Mouse (Mus musculus) neural tube, embryonic 15.5 days (tissue): ENCODE measurements around the gene Twf1. TPM values are rescaled to one million over a fixed set of nuclear protein-coding genes. Genes with fewer than 3 reads are reported as not detected.

Experiments
- ATAC-seq: fragments of 200-750 bp; cut with Nextera tagmentation; 2 replicates; pipeline ENCODE4 v1.8.0; 2017; ENCODE audit warnings: mild to moderate bottlenecking, moderate TSS enrichment, moderate library complexity; ENCODE audit not compliant: low FRiP score
- H3K27ac ChIP-seq: fragments of 300-500 bp; sonication (generic); replicated peaks from 2 replicates; pipeline ENCODE4 v1.5.1; 2015; ENCODE audit warnings: mild to moderate bottlenecking, inconsistent platforms
- H3K27me3 ChIP-seq: fragments of 300-500 bp; sonication (generic); replicated peaks from 2 replicates; pipeline ENCODE4 v1.6.1; 2015; ENCODE audit warnings: inconsistent platforms
- H3K36me3 ChIP-seq: fragments of 300-500 bp; sonication (generic); 2 replicates; pipeline ENCODE4 v1.6.1; 2015; ENCODE audit warnings: inconsistent platforms
- H3K4me1 ChIP-seq: fragments of 300-500 bp; sonication (generic); 2 replicates; pipeline ENCODE4 v1.6.1; 2015; ENCODE audit warnings: inconsistent platforms
- H3K4me2 ChIP-seq: fragments of 300-500 bp; sonication (generic); 2 replicates; pipeline ENCODE4 v1.6.1; 2015; ENCODE audit warnings: inconsistent platforms, mild to moderate bottlenecking, moderate library complexity
- H3K4me3 ChIP-seq: fragments of 300-500 bp; sonication (generic); replicated peaks from 2 replicates; pipeline ENCODE4 v1.5.1; 2015; ENCODE audit warnings: mild to moderate bottlenecking, inconsistent platforms
- H3K9ac ChIP-seq: fragments of 300-500 bp; sonication (generic); replicated peaks from 2 replicates; pipeline ENCODE4 v1.6.1; 2015; ENCODE audit warnings: mild to moderate bottlenecking, inconsistent platforms
- H3K9me3 ChIP-seq: fragments of 300-500 bp; sonication (generic); replicated peaks from 2 replicates; pipeline ENCODE4 v1.6.1; 2016; ENCODE audit warnings: inconsistent platforms
- WGBS: fragments of 180-500 bp; shearing (Covaris S2); methylation state at CpG from one replicate; pipeline ENCODE4 v1.1.7; 2015; ENCODE audit warnings: mixed read lengths; 5-methylcytosine and 5-hydroxymethylcytosine counted together
- polyA plus RNA-seq: library from polyadenylated mRNA; unstranded; fragments of >200 nt; fragmentation: Nextera tagmentation; extraction: Ambion mirVana; gene quantifications from 2 replicates; pipeline ENCODE4 v1.2.1, GENCODE M21; 2015

The Twf1 gene
- polyA plus RNA-seq: 66.3 and 73.4 TPM in 2 replicates

DNA sequence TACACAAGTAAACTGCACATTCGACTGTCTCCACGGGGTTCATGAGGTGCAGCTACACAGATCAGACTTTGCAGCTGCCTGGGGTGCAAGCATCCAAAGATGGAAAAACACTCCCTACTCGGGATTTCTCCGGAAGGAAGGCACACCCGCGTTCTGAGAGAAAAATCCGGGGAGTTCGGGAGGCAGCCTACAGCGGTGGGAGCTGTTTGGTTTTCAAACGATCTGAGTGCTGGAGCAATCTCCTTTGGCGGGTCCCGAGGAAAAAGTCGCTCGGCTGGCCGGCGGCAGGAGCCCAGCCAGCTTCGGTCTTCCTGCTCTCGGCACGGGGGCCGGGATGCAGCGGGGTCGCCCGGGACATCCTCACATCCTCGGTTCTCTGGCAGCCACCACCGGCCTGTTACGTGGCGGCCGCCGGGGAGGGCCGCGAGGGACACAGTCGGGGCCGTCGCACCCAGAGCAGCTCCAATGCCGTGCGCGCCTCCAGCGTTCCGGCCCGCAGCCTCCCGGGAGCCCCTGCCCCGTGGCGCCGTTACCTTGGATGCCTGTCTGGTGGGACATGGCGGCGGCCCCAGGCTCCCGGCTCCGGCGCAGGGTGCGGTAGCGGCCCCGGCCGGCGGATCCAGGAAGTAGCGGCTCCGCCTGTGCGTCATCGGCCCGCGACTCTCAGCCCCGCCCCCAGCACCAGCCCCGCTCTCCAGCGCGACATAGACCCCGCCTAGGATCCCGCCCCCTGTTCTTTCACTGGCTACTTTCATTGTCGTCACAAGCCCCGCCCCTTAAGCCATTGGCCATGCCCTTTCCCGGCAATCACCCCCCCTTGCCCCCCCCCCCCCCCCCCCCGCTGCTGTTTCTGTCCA, at the start of gene Twf1:
Gene Twf1 (minus strand): TSS at position 671 of the 857 bp plus-strand sequence.
- H3K27ac ChIP-seq: peak within 1 kb of the TSS; percentile 89
- ATAC-seq: peak; percentile 99
- peak within 1 kb of the TSS; percentile 92 for H3K4me3 ChIP-seq
- H3K36me3 ChIP-seq: peaks cover 17% of the 10 kb centered on the region
- peak within 1 kb of the TSS; percentile 97 for H3K9ac ChIP-seq
- peak within 1 kb of the TSS; percentile 77 for H3K4me2 ChIP-seq
- peaks cover 18% of the 10 kb centered on the region for H3K4me1 ChIP-seq
- WGBS: under 1% methylated on average over 65 of the region's 70 CpGs
- H3K27me3 ChIP-seq: no peaks in the 10 kb centered on the region
- H3K9me3 ChIP-seq: no peaks in the 10 kb centered on the region

DNA sequence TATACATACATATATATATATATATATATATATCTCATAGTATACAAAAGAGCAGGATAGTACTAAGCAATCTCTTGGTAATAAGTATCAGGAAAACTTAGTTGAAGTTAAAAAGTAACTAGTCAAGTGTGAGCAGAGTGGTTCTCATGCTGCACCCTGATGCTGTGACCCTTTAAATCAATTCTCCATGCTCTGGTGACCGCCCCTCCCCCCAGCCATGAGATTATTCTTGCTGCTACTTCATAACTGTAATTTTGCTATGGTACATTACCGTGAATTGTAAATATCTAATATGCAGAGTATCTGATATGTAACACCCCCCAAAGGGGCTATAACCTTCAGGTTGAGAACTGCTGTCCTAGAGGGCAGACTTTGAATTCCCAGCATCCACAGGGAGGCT, 49.4 kb upstream of the Twf1 start:
- no peak overlapping the region for H3K4me3 ChIP-seq
- H3K9ac ChIP-seq: no peak overlapping the region
- H3K4me2 ChIP-seq: no peak overlapping the region
- ATAC-seq: no peak
- H3K27me3 ChIP-seq: no peaks in the 10 kb centered on the region
- H3K9me3 ChIP-seq: no peaks in the 10 kb centered on the region
- WGBS: 83% methylated on average over 2 of the region's 2 CpGs
- H3K4me1 ChIP-seq: no peaks in the 10 kb centered on the region
- no peak overlapping the region for H3K27ac ChIP-seq
- no peaks in the 10 kb centered on the region; the same call in 1 of the 2 replicates for H3K36me3 ChIP-seq

DNA sequence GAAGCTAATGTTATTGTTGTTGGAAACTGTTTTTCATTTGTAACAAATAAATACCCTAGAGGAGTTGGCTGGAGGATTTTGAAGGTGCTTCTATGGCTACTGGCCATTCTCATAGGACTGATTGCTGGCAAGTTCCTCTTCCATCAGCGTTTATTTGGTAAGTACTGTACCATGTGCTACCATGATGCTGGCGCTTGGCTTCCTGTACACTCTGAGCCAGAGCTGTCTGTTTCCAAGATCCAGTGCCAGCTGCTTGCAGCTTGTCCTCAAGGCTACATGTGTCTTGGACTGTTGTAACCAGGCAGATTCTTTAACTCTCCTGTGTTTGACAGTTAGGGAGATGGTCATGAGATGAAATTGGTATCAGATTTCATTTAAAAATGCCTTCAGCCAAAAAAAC, 48.5 kb upstream of the Twf1 start:
- H3K36me3 ChIP-seq: no peaks in the 10 kb centered on the region; the same call in 1 of the 2 replicates
- no peak overlapping the region for H3K4me2 ChIP-seq
- H3K27ac ChIP-seq: no peak overlapping the region
- no peak for ATAC-seq
- H3K9me3 ChIP-seq: no peaks in the 10 kb centered on the region
- H3K4me1 ChIP-seq: no peaks in the 10 kb centered on the region
- no peaks in the 10 kb centered on the region for H3K27me3 ChIP-seq
- H3K4me3 ChIP-seq: no peak overlapping the region
- H3K9ac ChIP-seq: no peak overlapping the region
- WGBS: 82% methylated on average over 2 of the region's 2 CpGs

DNA sequence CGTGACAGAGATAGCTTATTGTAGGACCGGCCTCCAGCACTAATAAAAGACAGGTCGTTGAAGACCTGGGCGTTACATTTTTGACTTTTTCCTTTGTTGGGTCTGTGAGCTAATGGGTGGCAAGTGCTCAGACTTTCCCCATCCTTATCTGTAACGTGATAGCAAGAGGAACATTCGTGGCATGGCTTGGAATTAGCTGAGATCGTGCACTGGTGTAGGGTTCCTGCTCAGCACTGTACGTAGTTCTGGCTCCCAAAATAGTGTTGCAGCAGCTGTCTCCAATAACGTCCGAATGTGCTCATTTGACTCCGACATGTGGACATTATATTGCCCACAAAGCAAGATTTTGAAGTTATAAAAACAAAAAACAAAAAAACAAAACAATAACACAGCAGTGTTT, 44.8 kb upstream of the Twf1 start:
- Histone ChIP-seq H3K36me3 (no peaks in the 10 kb centered on the region; the same call in 1 of the 2 replicates), H3K9ac (no peak overlapping the region), H3K4me1 (no peaks in the 10 kb centered on the region), H3K4me2 (no peak overlapping the region), H3K27me3 (no peaks in the 10 kb centered on the region), H3K4me3 (no peak overlapping the region), H3K9me3 (no peaks in the 10 kb centered on the region), H3K27ac (no peak overlapping the region)
- 81% methylated on average over 11 of the region's 11 CpGs for WGBS
- no peak for ATAC-seq

DNA sequence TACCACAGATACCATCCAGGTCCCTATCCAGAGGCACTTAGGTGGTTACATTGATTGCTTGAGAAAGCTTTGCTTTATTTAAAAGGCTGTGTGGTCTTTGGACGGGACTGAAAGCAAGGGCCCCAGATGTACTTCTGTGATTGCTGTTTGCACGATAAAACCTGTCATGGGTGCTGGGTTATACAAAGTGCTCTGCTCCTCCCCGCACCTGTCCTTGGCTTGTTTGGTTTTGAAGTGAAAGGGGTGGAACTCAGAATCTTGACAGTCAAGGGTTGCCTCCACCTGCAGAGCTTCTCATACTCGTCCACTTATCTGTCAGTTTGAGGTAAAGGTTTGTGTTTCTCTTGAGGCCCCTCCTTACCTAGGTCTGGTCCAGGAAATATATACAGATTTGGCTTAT, 40.9 kb upstream of the Twf1 start:
- H3K9ac ChIP-seq: no peak overlapping the region
- peaks cover 3% of the 10 kb centered on the region; the same call in 1 of the 2 replicates for H3K4me1 ChIP-seq
- H3K4me3 ChIP-seq: no peak overlapping the region
- no peak overlapping the region for H3K4me2 ChIP-seq
- no peaks in the 10 kb centered on the region for H3K36me3 ChIP-seq
- no peaks in the 10 kb centered on the region for H3K27me3 ChIP-seq
- no peaks in the 10 kb centered on the region for H3K9me3 ChIP-seq
- H3K27ac ChIP-seq: no peak overlapping the region
- no peak for ATAC-seq
- 92% methylated on average over 4 of the region's 4 CpGs for WGBS

DNA sequence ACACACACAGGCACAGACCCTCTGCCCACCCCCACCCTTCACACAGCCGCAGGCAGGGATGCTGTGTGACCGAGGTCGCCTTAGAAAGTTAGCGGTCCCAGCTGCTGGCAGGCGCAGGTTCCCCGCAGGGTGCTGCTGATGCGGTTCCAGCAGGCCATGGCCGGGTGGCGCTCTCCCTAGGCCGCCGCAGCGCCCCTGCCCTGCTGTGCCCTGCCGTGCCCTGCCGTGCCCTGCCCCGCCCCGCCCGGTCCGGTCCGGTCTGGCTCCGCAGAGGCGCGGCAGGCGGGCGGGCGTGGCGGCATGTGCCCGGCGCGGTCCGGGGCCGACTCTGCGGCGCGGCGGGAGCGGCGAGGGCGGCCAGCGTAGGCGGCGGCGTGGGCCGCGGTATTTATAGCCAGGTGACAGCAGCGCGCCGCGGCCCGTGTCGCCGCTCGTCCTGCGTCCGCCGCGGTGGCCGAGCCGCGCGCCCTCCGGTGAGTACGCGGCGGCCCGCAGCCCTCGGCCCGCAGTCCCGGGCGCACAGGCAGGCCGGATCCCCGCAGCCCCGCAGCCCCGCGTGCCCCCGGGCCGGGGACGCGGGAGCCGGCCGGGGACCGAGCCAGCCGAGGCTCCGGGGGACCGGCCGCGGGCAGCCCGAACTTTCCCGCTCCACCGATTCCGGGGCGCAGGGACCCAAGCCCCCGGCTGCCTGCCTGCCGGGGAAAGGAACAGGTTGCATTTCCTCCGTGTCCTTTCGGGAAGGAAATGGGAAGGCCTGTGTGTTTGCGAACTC, 39.3 kb upstream of the Twf1 start, which contains the start of gene Tmem117:
Gene Tmem117 (plus strand): TSS at position 403 of the 772 bp plus-strand sequence.
- no peaks in the 10 kb centered on the region for H3K9me3 ChIP-seq
- peaks cover 3% of the 10 kb centered on the region; the same call in 1 of the 2 replicates for H3K4me1 ChIP-seq
- peak; percentile 87 for ATAC-seq
- WGBS: under 1% methylated on average over 69 of the region's 96 CpGs
- peak within 1 kb of the TSS; percentile 95 for H3K4me2 ChIP-seq
- H3K27ac ChIP-seq: peak within 1 kb of the TSS; percentile 75
- H3K4me3 ChIP-seq: peak within 1 kb of the TSS; percentile 71
- H3K9ac ChIP-seq: peak within 1 kb of the TSS; percentile 88
- H3K36me3 ChIP-seq: no peaks in the 10 kb centered on the region
- H3K27me3 ChIP-seq: no peaks in the 10 kb centered on the region

DNA sequence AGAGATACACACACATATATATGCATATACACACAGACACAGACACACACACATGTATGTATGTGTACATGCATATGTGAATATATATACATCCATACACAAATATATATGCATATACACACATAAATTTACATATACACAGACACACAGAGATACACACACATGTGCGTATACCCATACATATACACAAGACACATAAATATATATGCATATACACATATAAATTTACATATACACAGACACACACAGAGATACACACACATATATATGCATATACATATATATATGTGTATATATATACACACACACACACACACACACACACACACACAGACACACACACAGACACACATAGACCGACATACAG, 38.8 kb upstream of the Twf1 start:
- no peak for ATAC-seq
- WGBS: 46% methylated on average over 2 of the region's 2 CpGs
- H3K27ac ChIP-seq: peak overlapping the region; percentile 75; the same call in 1 of the 2 replicates

DNA sequence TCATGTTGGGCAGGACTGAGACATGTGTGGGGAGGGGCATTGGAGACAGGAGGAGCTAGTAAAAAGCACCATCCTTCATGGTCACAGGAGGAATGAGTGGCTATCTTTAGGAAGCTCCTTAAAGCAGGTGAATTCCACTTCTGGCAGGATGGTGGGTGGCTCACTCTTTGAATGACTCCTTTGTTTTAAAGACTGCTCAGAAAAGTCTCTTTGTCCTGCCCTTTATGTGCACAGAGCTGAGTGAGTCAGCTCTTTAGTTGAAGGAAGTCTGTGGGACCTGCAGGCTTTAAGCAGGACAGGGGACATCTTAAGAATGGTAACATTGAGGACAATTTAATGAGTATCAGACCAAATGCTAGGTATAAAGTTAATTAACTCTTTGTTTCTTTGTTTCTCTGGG, 31.2 kb upstream of the Twf1 start:
- H3K4me2 ChIP-seq: no peak overlapping the region
- no peaks in the 10 kb centered on the region for H3K4me1 ChIP-seq
- H3K9ac ChIP-seq: no peak overlapping the region
- ATAC-seq: no peak
- no peaks in the 10 kb centered on the region for H3K36me3 ChIP-seq
- no peak overlapping the region for H3K27ac ChIP-seq
- no peaks in the 10 kb centered on the region for H3K27me3 ChIP-seq
- no peak overlapping the region for H3K4me3 ChIP-seq
- H3K9me3 ChIP-seq: no peaks in the 10 kb centered on the region

More for the DNA sequence above, 38.8 kb upstream of the Twf1 start:
- no peaks in the 10 kb centered on the region for H3K9me3 ChIP-seq
- H3K4me3 ChIP-seq: peak overlapping the region; percentile 71
- peak overlapping the region; percentile 88 for H3K9ac ChIP-seq
- peak overlapping the region; percentile 95 for H3K4me2 ChIP-seq
- H3K27me3 ChIP-seq: no peaks in the 10 kb centered on the region
- no peaks in the 10 kb centered on the region for H3K36me3 ChIP-seq
- peaks cover 3% of the 10 kb centered on the region; the same call in 1 of the 2 replicates for H3K4me1 ChIP-seq

DNA sequence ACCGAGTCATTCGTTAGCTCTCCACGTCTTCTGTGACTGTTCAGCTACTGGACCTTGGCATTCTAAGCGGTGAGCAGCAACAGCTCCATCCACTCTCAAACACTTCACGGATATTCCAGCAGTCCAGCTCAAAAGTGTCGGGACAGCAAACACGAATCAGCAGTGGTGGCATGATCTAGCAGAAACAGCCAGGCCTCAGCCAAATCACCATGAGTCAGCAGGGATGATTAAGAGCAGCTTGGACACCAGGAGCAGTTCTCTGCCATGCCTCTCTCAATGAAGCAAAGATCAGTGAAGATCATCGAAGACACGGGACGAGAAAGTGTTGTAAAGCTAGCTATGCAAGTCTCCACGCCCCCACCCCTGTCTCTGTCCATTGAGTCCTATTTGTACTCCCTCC, 26.3 kb upstream of the Twf1 start:
- no peak overlapping the region for H3K27ac ChIP-seq
- no peaks in the 10 kb centered on the region for H3K9me3 ChIP-seq
- no peaks in the 10 kb centered on the region for H3K27me3 ChIP-seq
- H3K9ac ChIP-seq: no peak overlapping the region
- no peak overlapping the region for H3K4me3 ChIP-seq
- no peak overlapping the region for H3K4me2 ChIP-seq
- no peak for ATAC-seq
- no peaks in the 10 kb centered on the region for H3K36me3 ChIP-seq
- no peaks in the 10 kb centered on the region for H3K4me1 ChIP-seq
- WGBS: 95% methylated on average over 11 of the region's 11 CpGs

DNA sequence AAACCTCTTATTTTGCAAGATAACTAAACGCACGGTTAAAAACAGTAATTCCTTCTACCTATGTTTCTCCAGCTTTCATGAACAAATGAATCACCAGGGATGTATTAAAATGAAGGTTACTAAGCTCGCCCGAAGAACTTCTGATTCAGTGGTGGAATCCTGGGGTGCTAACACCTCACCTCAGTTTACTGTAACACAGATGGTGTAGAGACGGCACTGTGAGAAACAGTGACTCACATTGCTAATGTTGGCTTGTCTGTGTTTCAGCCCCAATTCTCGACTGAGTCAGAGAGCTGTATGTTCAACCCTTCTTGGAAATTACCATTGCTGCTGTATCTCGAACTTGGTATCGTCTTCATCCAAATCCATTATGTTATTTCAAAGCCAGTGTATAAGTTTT, 18.1 kb upstream of the Twf1 start:
- Histone ChIP-seq H3K27me3 (no peaks in the 10 kb centered on the region), H3K36me3 (no peaks in the 10 kb centered on the region), H3K9me3 (no peaks in the 10 kb centered on the region), H3K4me1 (no peaks in the 10 kb centered on the region), H3K4me2 (no peak overlapping the region), H3K9ac (no peak overlapping the region), H3K4me3 (no peak overlapping the region), H3K27ac (no peak overlapping the region)
- WGBS: 93% methylated on average over 8 of the region's 8 CpGs
- ATAC-seq: no peak

DNA sequence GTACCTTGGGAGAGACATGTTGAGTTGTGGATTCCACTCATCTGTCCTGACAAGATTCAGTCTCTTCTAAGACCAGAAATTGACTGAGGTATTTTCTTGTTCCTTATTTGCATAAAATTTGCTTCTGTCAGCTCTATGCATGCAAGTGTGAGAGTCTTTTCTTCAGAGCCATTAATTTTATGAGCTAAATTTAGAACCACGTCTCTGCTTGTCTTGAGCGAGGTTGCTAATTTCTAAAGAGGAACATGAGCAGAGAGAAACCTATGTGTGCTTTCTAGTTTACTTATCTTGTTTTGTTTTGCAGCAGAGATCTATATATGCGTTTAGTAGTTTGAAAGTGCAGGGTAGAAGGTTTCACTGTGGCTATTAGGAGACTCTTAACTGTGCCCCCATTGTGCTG, 12.8 kb upstream of the Twf1 start:
- 57% methylated on average over 3 of the region's 3 CpGs for WGBS

DNA sequence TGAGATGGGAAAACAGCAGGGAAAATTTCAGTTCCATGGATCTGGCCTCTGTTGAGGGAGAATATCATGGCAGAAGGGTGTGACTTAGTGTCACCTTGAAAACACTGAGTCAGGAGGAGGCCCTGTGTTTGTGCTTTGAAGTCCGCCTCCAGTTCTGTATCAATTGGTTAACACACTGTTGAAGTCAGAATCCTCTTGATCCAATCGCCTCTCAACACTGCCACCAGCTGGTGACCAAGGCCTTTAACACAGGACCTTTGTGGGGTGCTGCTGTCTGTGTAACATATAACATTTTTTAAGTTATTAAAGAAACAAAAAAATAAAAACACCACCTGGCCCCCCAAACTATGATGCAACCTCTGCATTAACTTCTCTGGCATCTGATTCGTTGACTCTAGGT, 11.7 kb upstream of the Twf1 start:
- Histone ChIP-seq H3K9me3 (no peaks in the 10 kb centered on the region), H3K9ac (no peak overlapping the region), H3K36me3 (no peaks in the 10 kb centered on the region), H3K27me3 (no peaks in the 10 kb centered on the region), H3K4me1 (no peaks in the 10 kb centered on the region), H3K27ac (no peak overlapping the region), H3K4me2 (no peak overlapping the region), H3K4me3 (no peak overlapping the region)
- 23% methylated on average over 3 of the region's 3 CpGs for WGBS
- ATAC-seq: no peak

More for the DNA sequence above, 12.8 kb upstream of the Twf1 start:
- no peak overlapping the region for H3K4me2 ChIP-seq
- no peak overlapping the region for H3K27ac ChIP-seq
- no peaks in the 10 kb centered on the region for H3K4me1 ChIP-seq
- no peaks in the 10 kb centered on the region for H3K36me3 ChIP-seq
- no peaks in the 10 kb centered on the region for H3K27me3 ChIP-seq
- ATAC-seq: no peak
- no peaks in the 10 kb centered on the region for H3K9me3 ChIP-seq
- no peak overlapping the region for H3K9ac ChIP-seq
- no peak overlapping the region for H3K4me3 ChIP-seq
